Mouse (Mus musculus) frontal cortex, postnatal 10 days (tissue): ENCODE results near the gene Olfr958.

Source experiments
- DNase-seq, 2 experiments: peaks; one replicate each; pipeline ENCODE4 v3.0.0; 2022; ENCODE audit warnings: low spot score in 2 of 2, mixed read lengths in 1 of 2

Olfr958 gene

DNA sequence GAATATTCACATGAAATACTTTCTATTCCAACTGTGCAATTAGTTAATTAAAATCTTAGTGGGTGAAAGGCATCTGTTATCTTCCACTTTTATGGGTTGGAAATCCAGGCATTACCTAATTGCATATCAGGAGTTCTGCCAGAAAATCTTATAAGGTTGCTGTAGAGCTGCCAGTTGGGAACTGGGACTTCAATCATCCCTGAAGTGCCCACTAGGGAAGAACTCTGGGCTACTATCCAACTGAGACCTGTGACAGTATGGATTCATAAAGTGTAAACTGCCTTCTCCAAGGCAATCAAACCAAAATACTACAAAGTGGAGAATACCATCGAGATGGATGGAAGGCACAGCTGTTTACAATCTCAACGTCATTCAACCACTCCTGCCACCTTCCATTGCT is at the start of gene Olfr958:
TSS of gene Olfr958 (minus strand) at position 109 of the 400 bp plus-strand sequence.
- DNase-seq, result no peak

DNA sequence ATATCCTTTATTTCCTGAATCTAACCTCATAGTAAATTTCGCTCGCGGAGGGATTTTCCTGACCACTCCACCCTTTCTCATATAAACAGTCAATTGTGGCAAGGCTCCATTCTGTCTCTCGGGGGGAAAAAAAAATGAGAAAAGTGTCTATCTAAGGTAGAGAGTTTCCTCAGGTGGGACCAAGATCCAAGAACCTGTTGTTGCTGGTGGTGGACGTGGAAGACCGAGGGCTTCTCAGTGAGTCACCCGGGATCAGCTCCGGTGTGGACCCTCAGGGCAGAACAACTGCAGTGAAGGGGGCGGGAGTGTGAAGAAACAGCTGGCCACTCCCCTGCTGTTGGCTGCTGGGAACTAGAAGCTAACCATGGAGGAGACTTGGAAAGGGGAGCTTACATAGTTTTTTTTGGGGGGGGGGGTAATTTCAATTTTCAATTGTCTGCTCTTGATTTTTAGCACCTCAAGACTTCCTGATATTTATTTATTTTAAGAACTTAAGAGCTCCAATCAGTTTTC is 49.5 kb upstream of the Olfr958 start:
- DNase-seq, result peak in 1 of 2 experiments; percentile 12

DNA sequence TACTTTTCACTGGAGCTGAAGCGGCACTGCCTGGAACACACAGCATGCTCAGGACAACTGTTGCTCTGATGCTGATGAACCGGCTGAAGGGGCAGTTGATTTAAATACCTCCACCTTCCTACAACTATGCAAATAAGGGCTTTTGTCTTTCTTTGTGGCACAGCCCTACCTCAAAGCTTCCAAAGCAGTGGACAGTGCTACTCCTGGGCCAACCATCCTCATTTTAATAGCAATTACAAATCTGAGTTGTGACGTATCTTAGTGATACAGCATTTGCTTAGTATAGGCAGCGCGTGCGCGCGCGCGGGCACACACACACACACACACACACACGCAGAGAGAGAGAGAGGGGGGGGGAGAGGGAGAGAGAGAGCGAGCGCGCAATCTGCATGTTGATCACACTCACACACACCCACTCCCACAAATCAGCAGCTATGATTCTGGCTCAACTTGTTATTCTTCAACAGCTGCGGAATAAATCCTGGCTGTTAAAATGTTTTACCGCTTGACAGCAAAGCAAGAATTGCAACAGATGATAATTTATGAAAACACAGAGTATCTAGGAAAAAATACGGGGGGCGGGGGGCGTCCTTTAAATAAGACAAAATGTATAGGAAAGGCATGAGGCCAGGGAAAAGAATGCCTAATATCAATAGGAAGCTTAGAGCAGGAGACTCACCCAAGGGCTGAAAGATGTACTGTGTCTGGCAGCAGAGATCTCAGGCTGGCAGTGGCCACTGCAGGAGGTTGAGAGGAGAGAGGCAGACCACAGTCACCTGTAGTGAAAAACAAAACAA is 48.9 kb upstream of the Olfr958 start:
- DNase-seq, result peak; percentile 14 to 17

DNA sequence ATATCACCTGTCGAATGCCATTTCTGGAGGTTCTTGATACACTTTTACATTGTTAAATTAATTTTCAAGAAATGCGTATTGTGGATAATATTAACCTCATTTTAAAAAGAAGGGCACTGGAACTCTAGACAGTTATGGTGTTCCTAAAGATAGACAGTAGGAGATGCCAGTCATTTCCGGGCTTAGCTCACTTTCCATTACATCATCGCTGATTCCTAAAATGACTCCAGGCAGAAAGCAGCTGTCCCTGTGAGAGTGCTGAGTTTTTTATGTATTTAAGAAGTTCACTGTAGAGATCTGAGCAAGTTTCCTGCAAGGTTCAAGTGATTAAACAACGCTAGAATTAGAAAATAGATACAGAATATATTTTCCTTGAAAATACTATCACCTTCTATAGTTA is 23.2 kb upstream of the Olfr958 start:
- no peak for DNase-seq

DNA sequence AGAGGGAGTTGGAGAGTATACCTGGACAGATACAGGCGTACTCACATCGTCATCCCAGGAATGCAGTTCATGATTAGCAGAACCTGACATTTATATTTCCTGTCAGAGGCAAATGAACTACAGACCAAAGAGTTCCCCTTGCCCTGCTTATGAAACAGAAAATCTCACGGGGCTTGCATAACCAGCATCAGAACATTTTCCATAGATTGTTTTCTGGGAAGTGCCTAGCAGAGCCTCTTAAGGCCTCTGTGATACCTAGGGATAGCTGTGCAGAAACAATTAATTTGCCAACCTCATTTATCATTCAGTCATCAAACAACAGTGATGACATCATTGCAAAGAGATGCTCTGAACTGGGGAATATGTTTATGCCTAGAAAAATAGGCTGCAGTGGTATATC is 21.6 kb upstream of the Olfr958 start, which contains the start of gene Olfr959:
TSS of gene Olfr959 (minus strand) at position 101 of the 400 bp plus-strand sequence.
- no peak for DNase-seq

DNA sequence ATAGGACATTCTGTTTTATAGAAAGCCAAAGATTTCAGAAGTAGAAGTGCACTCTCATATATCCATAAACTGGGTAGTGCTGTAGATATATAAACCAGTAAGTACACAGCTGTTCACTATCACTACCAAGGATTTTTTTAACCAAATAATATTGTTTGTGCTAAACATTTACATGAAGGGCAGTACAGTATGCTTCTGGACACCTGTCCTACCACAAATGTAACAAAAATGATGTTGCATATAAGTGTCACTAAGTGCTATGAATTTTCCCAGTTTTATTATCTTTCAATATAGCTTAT is 4.4 kb upstream of the Olfr958 start:
- no peak for DNase-seq

DNA sequence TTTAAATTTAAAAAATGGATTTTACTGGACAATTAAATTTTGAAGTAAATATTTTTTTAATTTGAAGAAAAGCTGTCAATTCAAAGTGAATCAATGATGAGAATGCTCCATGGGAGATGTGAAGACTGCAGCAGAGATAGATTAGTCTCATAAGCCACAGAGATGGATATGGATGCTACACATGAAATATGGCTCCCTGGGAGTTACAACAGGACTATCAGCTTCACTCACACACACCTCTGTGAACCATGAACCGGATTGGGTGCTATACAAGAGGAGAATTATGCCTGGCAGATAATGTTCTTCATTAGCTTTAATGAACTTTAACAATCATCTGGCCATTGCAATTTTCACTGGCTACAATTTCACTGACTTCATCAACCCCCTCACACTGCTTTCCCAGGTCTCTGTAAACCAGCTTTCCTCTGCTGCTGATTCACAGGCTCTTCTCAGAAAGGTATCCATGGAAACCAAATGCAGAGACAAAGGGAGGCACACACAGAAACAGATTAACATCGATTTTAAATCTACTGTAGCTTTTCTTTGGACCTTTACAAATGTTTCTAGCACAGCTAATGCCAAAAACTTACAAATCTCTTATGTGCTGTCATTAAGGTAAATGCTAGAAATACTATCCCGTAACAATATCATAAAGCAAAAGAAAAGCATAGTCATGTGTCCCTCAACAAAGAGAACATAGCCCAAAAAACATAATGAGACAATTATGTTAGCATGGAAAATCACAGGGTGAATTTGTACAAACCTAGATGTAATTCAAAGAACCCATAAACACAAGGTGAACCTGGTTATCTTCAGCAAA is 3.9 kb upstream of the Olfr958 start:
- DNase-seq, result no peak

DNA sequence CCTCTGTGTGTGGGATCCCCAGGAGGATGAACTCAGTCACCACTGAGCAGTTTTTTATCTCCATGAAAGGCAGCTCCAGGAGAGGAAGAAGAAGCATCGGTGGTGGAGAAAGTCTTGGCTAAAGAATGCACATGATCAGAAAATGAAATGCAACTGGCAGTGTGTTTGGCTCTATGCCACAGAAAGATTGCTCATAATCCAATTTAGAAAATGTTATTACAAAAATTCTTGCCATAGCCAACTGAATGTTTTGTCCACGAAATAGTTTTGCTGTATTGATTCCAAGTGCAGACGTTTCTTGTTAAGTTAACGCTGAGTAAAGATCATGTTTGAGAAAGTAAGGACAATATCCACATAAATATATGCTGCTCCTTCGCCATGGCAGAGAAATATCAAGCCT is 3.0 kb downstream of the Olfr958 start:
- no peak for DNase-seq

DNA sequence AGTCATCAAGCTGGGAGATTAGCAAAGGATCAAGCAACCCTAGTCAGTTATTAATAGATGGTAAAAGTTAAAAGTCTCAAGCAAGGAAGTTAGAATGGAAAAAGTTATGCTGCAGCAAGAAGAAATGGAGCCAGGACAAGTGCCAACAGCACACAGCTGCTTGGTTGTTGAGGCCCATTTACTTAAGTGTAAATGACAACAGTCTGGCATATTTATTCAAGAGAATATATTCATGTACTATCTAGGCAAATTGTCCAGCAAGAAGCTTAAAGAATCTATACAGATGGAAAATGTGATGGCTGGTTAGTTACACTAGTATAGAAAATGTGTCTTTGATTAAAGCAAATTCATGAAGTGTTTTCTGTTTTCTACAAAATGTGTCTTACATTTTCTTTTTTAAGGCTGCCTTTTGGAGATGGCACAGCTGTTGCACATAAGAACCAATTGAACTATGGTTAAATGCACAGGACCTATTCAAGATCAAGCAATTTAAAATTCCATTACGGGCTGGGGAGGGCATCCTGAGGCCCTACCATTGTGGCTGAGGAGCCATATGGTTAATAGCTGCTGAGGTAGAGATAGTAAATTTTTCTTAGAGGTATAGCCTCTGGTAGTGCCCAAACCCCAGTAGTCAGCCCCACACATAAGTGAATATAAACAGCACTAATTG is 30.1 kb downstream of the Olfr958 start:
- DNase-seq, result no peak

DNA sequence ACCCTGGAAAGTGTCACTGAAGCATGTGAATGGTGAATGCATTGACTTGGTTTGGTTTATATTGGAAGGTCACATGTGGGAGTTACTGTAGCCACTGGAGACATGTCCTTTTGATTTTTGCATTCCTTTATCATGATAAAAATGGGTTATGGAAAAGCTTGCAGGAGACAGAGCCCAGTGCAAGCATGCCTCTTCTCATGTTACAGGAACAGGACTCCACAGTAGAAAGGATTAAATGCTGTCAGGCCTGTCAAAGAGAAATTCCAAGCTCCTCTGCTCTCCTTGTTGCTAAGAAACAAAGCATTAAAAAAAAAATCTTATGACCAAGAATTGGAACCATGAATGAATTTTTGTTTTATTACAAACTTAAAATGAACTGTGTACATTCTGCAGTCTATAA is 35.3 kb downstream of the Olfr958 start:
- no peak for DNase-seq

DNA sequence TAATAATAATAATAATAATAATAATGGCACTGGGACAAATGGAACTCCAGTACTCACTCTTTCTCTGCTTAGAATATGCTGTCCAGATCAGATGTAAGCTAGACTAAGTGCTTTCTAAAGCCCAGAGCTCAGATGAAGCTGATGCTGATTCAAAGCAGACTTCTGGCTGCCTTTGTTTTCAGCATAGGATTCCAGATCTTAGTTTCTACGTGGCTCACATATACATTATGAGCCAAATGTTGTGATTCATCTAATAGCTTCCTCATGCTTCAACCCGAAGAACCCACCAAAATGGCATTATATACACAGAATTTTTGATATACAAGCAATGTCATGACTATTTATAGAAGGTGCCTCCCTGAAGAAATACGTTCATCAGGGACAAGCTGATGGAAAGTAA is 38.3 kb downstream of the Olfr958 start, which contains the start of gene Olfr957:
TSS of gene Olfr957 (minus strand) at position 279 of the 400 bp plus-strand sequence.
- no peak for DNase-seq

DNA sequence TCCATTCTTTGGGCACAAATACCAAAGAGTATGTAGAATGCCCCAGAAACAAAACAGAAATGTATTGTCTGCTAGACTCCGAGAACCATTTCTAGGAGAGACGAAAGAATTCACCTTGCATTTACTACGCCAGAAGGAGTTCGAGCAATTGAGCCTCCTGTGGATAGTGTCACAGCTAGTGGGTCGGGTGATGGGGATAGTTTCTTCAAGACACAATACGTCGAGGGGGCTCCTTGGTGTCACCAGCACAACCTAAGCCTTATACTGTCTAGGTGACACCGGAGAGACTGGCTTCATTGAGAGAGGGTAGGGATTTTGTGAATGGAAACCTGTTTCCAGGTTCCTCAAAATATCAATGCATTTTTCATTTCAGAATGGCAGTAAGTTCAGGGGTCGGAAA is 44.4 kb downstream of the Olfr958 start:
- DNase-seq, result no peak

DNA sequence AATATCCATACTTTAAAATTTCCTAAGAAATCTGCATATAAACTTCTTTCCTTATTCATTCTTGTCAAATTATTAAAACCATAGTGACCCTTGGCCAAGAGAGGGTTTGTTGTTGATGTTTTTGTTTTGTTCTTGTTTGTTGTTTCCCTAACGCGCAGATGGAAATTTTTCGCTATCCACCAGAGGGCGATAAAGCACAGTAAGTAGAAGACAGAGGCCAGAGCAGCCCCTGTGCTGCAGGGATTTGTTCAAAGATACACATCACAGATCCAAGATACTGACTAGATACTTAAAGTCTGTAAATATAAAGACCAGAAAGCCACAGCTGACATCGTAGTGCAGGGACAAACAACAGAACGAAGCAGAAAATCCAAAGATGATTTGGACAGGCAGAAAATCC is 44.9 kb downstream of the Olfr958 start:
- DNase-seq, result peak; percentile 9 to 49
